Mouse (Mus musculus): ENCODE results near the gene Enoph1. TPM values are rescaled to one million over a fixed set of nuclear protein-coding genes. Genes with fewer than 3 reads are reported as not detected.

The Enoph1 gene
- polyA plus RNA-seq, 1 experiment: 34.2 TPM

- no peak for DNase-seq
- H3K4me3 ChIP-seq (ENCODE audit: control insufficient read depth, insufficient read depth, low read length): no peak overlapping the region
- no peaks in the 10 kb centered on the region for H3K4me1 ChIP-seq (replicated peaks; ENCODE audit: control insufficient read depth, insufficient read depth, low read length)
- TF ChIP-seq POLR2A (IDR thresholded peaks at IDR 0.05; ENCODE audit: control insufficient read depth, extremely low read depth, insufficient read depth, low read length, poor library complexity): no peak
- no peak for TF ChIP-seq CTCF (IDR thresholded peaks at IDR 0.05; ENCODE audit: borderline replicate concordance, control insufficient read depth, extremely low read depth, insufficient read depth, low read length, poor library complexity)
- no peaks in the 10 kb centered on the region for H3K27me3 ChIP-seq (ENCODE audit: control insufficient read depth, insufficient read depth, low read length)
- no peaks in the 10 kb centered on the region for H3K36me3 ChIP-seq (ENCODE audit: control insufficient read depth, insufficient read depth, low read length)
- 83% methylated on average over 3 of the region's 3 CpGs for WGBS
- no peak overlapping the region for H3K27ac ChIP-seq (ENCODE audit: control insufficient read depth, insufficient read depth, low read length)
Observed at GRCm38 (mm10) chr5:100005431-100005830, 34.4 kb upstream of the Enoph1 start.

GRCm38 (mm10) chr5:100005896-100006295, 33.9 kb upstream of the Enoph1 start:
- 97% methylated on average over 6 of the region's 6 CpGs for WGBS
- DNase-seq: no peak
- no peaks in the 10 kb centered on the region for H3K27me3 ChIP-seq (ENCODE audit: control insufficient read depth, insufficient read depth, low read length)
- H3K27ac ChIP-seq (ENCODE audit: control insufficient read depth, insufficient read depth, low read length): no peak overlapping the region
- no peak overlapping the region for H3K4me3 ChIP-seq (ENCODE audit: control insufficient read depth, insufficient read depth, low read length)
- no peaks in the 10 kb centered on the region for H3K36me3 ChIP-seq (ENCODE audit: control insufficient read depth, insufficient read depth, low read length)
- no peaks in the 10 kb centered on the region for H3K4me1 ChIP-seq (replicated peaks; ENCODE audit: control insufficient read depth, insufficient read depth, low read length)
- no peak for TF ChIP-seq CTCF (IDR thresholded peaks at IDR 0.05; ENCODE audit: borderline replicate concordance, control insufficient read depth, extremely low read depth, insufficient read depth, low read length, poor library complexity)
- no peak for TF ChIP-seq POLR2A (IDR thresholded peaks at IDR 0.05; ENCODE audit: control insufficient read depth, extremely low read depth, insufficient read depth, low read length, poor library complexity)

- Histone ChIP-seq H3K27me3 (ENCODE audit: control insufficient read depth, insufficient read depth, low read length) (no peaks in the 10 kb centered on the region), H3K4me1 (replicated peaks; ENCODE audit: control insufficient read depth, insufficient read depth, low read length) (no peaks in the 10 kb centered on the region), H3K36me3 (ENCODE audit: control insufficient read depth, insufficient read depth, low read length) (no peaks in the 10 kb centered on the region), H3K4me3 (ENCODE audit: control insufficient read depth, insufficient read depth, low read length) (no peak overlapping the region), H3K27ac (ENCODE audit: control insufficient read depth, insufficient read depth, low read length) (no peak overlapping the region)
- TF ChIP-seq POLR2A (IDR thresholded peaks at IDR 0.05; ENCODE audit: control insufficient read depth, extremely low read depth, insufficient read depth, low read length, poor library complexity): no peak
- TF ChIP-seq CTCF (IDR thresholded peaks at IDR 0.05; ENCODE audit: borderline replicate concordance, control insufficient read depth, extremely low read depth, insufficient read depth, low read length, poor library complexity): no peak
- 95% methylated on average over 4 of the region's 4 CpGs for WGBS
- DNase-seq: no peak
Observed at GRCm38 (mm10) chr5:100006324-100007039, 33.3 kb upstream of the Enoph1 start.

- WGBS: 92% methylated on average over 4 of the region's 4 CpGs
- Histone ChIP-seq H3K4me1 (replicated peaks; ENCODE audit: control insufficient read depth, insufficient read depth, low read length) (no peaks in the 10 kb centered on the region), H3K27me3 (ENCODE audit: control insufficient read depth, insufficient read depth, low read length) (no peaks in the 10 kb centered on the region), H3K36me3 (ENCODE audit: control insufficient read depth, insufficient read depth, low read length) (no peaks in the 10 kb centered on the region), H3K4me3 (ENCODE audit: control insufficient read depth, insufficient read depth, low read length) (no peak overlapping the region), H3K27ac (ENCODE audit: control insufficient read depth, insufficient read depth, low read length) (no peak overlapping the region)
- no peak for TF ChIP-seq CTCF (IDR thresholded peaks at IDR 0.05; ENCODE audit: borderline replicate concordance, control insufficient read depth, extremely low read depth, insufficient read depth, low read length, poor library complexity)
- no peak for DNase-seq
Observed at GRCm38 (mm10) chr5:100007040-100007375, 32.8 kb upstream of the Enoph1 start.

- DNase-seq: peak; percentile 9
- Histone ChIP-seq H3K27me3 (ENCODE audit: control insufficient read depth, insufficient read depth, low read length) (no peaks in the 10 kb centered on the region), H3K36me3 (ENCODE audit: control insufficient read depth, insufficient read depth, low read length) (no peaks in the 10 kb centered on the region), H3K27ac (ENCODE audit: control insufficient read depth, insufficient read depth, low read length) (no peak overlapping the region), H3K4me1 (replicated peaks; ENCODE audit: control insufficient read depth, insufficient read depth, low read length) (no peaks in the 10 kb centered on the region), H3K4me3 (ENCODE audit: control insufficient read depth, insufficient read depth, low read length) (no peak overlapping the region)
- no peak for TF ChIP-seq POLR2A (IDR thresholded peaks at IDR 0.05; ENCODE audit: control insufficient read depth, extremely low read depth, insufficient read depth, low read length, poor library complexity)
- no peak for TF ChIP-seq CTCF (IDR thresholded peaks at IDR 0.05; ENCODE audit: borderline replicate concordance, control insufficient read depth, extremely low read depth, insufficient read depth, low read length, poor library complexity)
- 77% methylated on average over 3 of the region's 3 CpGs for WGBS
Observed at GRCm38 (mm10) chr5:100008485-100008884, 31.3 kb upstream of the Enoph1 start.

- no peaks in the 10 kb centered on the region for H3K36me3 ChIP-seq (ENCODE audit: control insufficient read depth, insufficient read depth, low read length)
- no peaks in the 10 kb centered on the region for H3K4me1 ChIP-seq (replicated peaks; ENCODE audit: control insufficient read depth, insufficient read depth, low read length)
- WGBS: 96% methylated on average over 9 of the region's 9 CpGs
- H3K27ac ChIP-seq (ENCODE audit: control insufficient read depth, insufficient read depth, low read length): no peak overlapping the region
- no peak for TF ChIP-seq CTCF (IDR thresholded peaks at IDR 0.05; ENCODE audit: borderline replicate concordance, control insufficient read depth, extremely low read depth, insufficient read depth, low read length, poor library complexity)
- TF ChIP-seq POLR2A (IDR thresholded peaks at IDR 0.05; ENCODE audit: control insufficient read depth, extremely low read depth, insufficient read depth, low read length, poor library complexity): no peak
- DNase-seq: no peak
- no peaks in the 10 kb centered on the region for H3K27me3 ChIP-seq (ENCODE audit: control insufficient read depth, insufficient read depth, low read length)
- H3K4me3 ChIP-seq (ENCODE audit: control insufficient read depth, insufficient read depth, low read length): no peak overlapping the region
Observed at GRCm38 (mm10) chr5:100012599-100012998, 27.2 kb upstream of the Enoph1 start.

GRCm38 (mm10) chr5:100020089-100020488, 19.7 kb upstream of the Enoph1 start:
- Histone ChIP-seq H3K36me3 (ENCODE audit: control insufficient read depth, insufficient read depth, low read length) (no peaks in the 10 kb centered on the region), H3K4me1 (replicated peaks; ENCODE audit: control insufficient read depth, insufficient read depth, low read length) (no peaks in the 10 kb centered on the region), H3K27ac (ENCODE audit: control insufficient read depth, insufficient read depth, low read length) (no peak overlapping the region), H3K4me3 (ENCODE audit: control insufficient read depth, insufficient read depth, low read length) (no peak overlapping the region), H3K27me3 (ENCODE audit: control insufficient read depth, insufficient read depth, low read length) (no peaks in the 10 kb centered on the region)
- no peak for DNase-seq
- no peak for TF ChIP-seq CTCF (IDR thresholded peaks at IDR 0.05; ENCODE audit: borderline replicate concordance, control insufficient read depth, extremely low read depth, insufficient read depth, low read length, poor library complexity)
- no peak for TF ChIP-seq POLR2A (IDR thresholded peaks at IDR 0.05; ENCODE audit: control insufficient read depth, extremely low read depth, insufficient read depth, low read length, poor library complexity)
